In genomic region chr9:73755185-73755584, GRCm38 (mm10) we compare ENCODE assay signal across 11 mouse cellular contexts.
"Had no signal": no experiment of that assay in that cellular context is flagged by ENCODE, and none has a peak within 500 bp of the region (broad histone marks: within the 10 kb centered on the region; RNA-seq: fewer than 3 reads in every experiment).

No protein-coding gene starts in this region.

- H3K4me2 ChIP-seq: limb, embryonic 13.5 days; midbrain, embryonic 12.5 days; neural tube, embryonic 15.5 days; stomach, embryonic 15.5 days had no signal

- H3K27me3 ChIP-seq: limb, embryonic 13.5 days; midbrain, embryonic 12.5 days; neural tube, embryonic 15.5 days; stomach, embryonic 15.5 days had no signal

- H3K4me1 ChIP-seq: limb, embryonic 13.5 days; midbrain, embryonic 12.5 days; neural tube, embryonic 15.5 days; stomach, embryonic 15.5 days had no signal

- H3K9me3 ChIP-seq: limb, embryonic 13.5 days; midbrain, embryonic 12.5 days; neural tube, embryonic 15.5 days; stomach, embryonic 15.5 days had no signal

- H3K27ac ChIP-seq: kidney, postnatal 0 days; limb, embryonic 13.5 days; liver, embryonic 14.5 days; midbrain, embryonic 12.5 days; neural tube, embryonic 15.5 days; stomach, embryonic 15.5 days had no signal

- H3K36me3 ChIP-seq: limb, embryonic 13.5 days; midbrain, embryonic 12.5 days; neural tube, embryonic 15.5 days; stomach, embryonic 15.5 days had no signal

- H3K9ac ChIP-seq: limb, embryonic 13.5 days; liver, embryonic 14.5 days; midbrain, embryonic 12.5 days; neural tube, embryonic 15.5 days; stomach, embryonic 15.5 days had no signal

- DNase-seq: kidney, postnatal 36 days; layer of hippocampus, adult 9-11 months; lung, adult 18-20 months; thymus, postnatal 36 days had no signal

- H3K4me3 ChIP-seq: limb, embryonic 13.5 days; midbrain, embryonic 12.5 days; myocyte; neural tube, embryonic 15.5 days; stomach, embryonic 15.5 days had no signal
